Mouse (Mus musculus) heart, embryonic 16.5 days (tissue): Measurements from ENCODE around the gene Smg9. TPM values are rescaled to one million over a fixed set of nuclear protein-coding genes. Genes with fewer than 3 reads are reported as not detected.

Source experiments
- ATAC-seq: fragments of 200-750 bp; cut with Nextera tagmentation; replicated peaks from 2 replicates; pipeline ENCODE4 v1.8.0; 2017; ENCODE audit warnings: moderate number of reproducible peaks; ENCODE audit not compliant: insufficient read depth, low FRiP score; ENCODE audit errors: extremely low read depth
- H3K27ac ChIP-seq: fragments of 300-500 bp; sonication (generic); 2 replicates; pipeline ENCODE4 v1.5.1; 2014; ENCODE audit warnings: mild to moderate bottlenecking, low read length, control low read depth, moderate library complexity
- H3K27me3 ChIP-seq: fragments of 300-500 bp; sonication (generic); 2 replicates; pipeline ENCODE4 v1.6.1; 2014; ENCODE audit warnings: low read length, mixed read lengths; ENCODE audit not compliant: control insufficient read depth, insufficient read depth
- H3K36me3 ChIP-seq: fragments of 300-500 bp; sonication (generic); 2 replicates; pipeline ENCODE4 v1.6.1; 2014; ENCODE audit not compliant: control insufficient read depth, insufficient read depth
- H3K4me1 ChIP-seq: fragments of 300-500 bp; sonication (generic); 2 replicates; pipeline ENCODE4 v1.6.1; 2014; ENCODE audit warnings: low read length, mixed read lengths; ENCODE audit not compliant: control insufficient read depth, insufficient read depth
- H3K4me2 ChIP-seq: fragments of 300-500 bp; sonication (generic); 2 replicates; pipeline ENCODE4 v1.6.1; 2014; ENCODE audit warnings: low read depth, mild to moderate bottlenecking, control low read depth, low read length
- H3K4me3 ChIP-seq: fragments of 300-500 bp; sonication (generic); 2 replicates; pipeline ENCODE4 v1.5.1; 2014; ENCODE audit warnings: mild to moderate bottlenecking, control low read depth, low read length
- H3K9ac ChIP-seq: fragments of 300-500 bp; sonication (generic); 2 replicates; pipeline ENCODE4 v1.6.1; 2014; ENCODE audit warnings: low read length, control low read depth
- H3K9me3 ChIP-seq: fragments of 300-500 bp; sonication (generic); replicated peaks from 2 replicates; pipeline ENCODE4 v1.6.1; 2016; ENCODE audit warnings: low read length; ENCODE audit not compliant: control insufficient read depth
- WGBS: fragments of 180-500 bp; shearing (Covaris S2); extraction: QIAGEN DNeasy Blood & Tissue Kit; methylation state at CpG from one replicate; pipeline ENCODE4 v1.1.7; 2014; 5-methylcytosine and 5-hydroxymethylcytosine counted together
- polyA plus RNA-seq: library from polyadenylated mRNA; unstranded; fragments of >200 nt; fragmentation: Nextera tagmentation; extraction: Ambion mirVana; gene quantifications from 2 replicates; pipeline ENCODE4 v1.2.1, GENCODE M21; 2015

The Smg9 gene
- polyA plus RNA-seq, 1 experiment from 2014 or later = 20.5 TPM

DNA sequence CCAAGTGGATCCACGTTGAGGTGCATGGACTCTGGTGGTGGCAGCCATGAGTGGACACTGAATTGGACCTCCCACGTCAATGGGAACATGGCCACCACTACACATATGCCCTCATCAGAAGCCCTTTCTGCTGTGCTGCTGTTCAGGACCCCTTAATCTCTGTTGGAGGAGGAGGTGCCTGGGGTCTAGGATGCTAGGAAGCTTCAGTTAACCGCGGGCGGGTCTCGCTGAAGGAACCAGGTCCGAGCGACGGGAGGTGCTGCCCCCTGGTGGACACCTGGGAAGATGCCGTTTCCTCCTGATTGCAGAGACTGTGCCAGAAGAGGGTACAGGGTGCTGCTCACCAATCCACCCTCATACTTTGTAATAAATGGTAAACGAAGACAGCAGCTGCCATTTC is 14.6 kb upstream of the Smg9 start:
- Histone ChIP-seq H3K36me3 (no peaks in the 10 kb centered on the region), H3K27ac (no peak overlapping the region), H3K9ac (no peak overlapping the region), H3K4me3 (no peak overlapping the region), H3K4me2 (no peak overlapping the region), H3K4me1 (no peaks in the 10 kb centered on the region), H3K9me3 (no peaks in the 10 kb centered on the region), H3K27me3 (peaks cover 4% of the 10 kb centered on the region; the same call in 1 of the 2 replicates)
- ATAC-seq = no peak
- WGBS = 8% methylated on average over 11 of the region's 11 CpGs

DNA sequence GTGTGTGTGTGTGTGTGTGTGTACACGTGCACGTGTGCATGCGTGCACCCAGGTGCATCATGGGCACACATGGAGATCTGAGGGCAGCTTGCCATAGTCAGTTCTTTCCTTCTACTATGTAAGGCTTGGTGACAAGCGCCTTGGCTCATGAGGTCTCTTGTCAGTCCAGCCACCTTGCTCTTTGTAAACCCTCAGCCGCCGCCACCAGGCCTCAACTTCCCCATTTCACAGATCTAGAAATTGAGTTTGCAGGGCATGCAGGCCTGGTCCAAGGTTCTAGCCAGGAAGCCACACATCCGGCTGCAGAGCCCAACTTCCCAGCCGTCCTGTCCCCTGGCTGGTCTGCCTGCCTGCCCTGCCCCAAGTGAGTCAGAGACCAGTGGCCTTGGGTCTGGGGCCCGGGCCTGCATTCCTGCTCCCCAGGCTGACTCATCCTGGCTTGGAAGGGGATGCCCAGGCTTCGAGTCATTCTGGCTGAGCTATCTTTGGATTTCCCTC is 12.3 kb upstream of the Smg9 start:
- no peak overlapping the region for H3K9ac ChIP-seq
- H3K4me3 ChIP-seq = no peak overlapping the region
- no peak for ATAC-seq
- H3K27me3 ChIP-seq = peaks cover 4% of the 10 kb centered on the region; the same call in 1 of the 2 replicates
- 63% methylated on average over 10 of the region's 10 CpGs for WGBS
- H3K4me2 ChIP-seq = no peak overlapping the region
- no peak overlapping the region for H3K27ac ChIP-seq
- H3K9me3 ChIP-seq = no peaks in the 10 kb centered on the region
- H3K36me3 ChIP-seq = no peaks in the 10 kb centered on the region
- H3K4me1 ChIP-seq = no peaks in the 10 kb centered on the region

DNA sequence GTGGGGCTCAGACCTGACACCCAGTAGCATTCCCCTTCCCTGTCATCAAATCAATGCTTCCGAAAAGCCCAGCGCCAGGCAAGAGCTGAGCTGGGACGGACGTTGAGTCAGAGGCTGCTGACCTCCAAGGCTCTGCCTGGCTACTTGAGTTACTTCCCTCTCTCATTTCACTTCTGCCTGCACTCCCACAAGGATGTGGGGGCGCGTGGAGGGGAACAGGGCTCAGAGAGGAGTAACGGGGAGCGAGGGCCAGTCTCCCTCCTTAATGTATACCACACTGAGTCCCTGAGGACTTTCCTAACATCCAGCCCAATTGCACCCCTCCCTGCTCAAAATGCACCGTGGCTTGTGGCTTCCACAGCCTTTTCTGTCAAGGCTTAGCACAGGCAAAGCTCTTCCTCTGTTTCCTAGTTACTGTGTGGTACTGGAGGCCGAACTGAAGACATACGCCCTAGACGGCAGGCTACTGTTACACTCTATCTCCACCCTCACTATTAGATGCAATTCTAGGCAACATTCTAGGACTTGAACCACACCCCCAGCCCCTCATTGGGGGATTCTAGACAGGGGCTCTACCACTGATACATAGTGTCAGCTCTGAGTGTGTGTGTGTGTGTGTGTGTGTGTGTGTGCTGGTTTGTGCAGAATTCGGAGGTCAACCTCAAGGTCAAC is 9.8 kb upstream of the Smg9 start:
- Histone ChIP-seq H3K9ac (no peak overlapping the region), H3K27ac (no peak overlapping the region), H3K9me3 (no peaks in the 10 kb centered on the region), H3K4me3 (no peak overlapping the region), H3K27me3 (peaks cover under 1% of the 10 kb centered on the region; the same call in 1 of the 2 replicates), H3K4me1 (no peaks in the 10 kb centered on the region), H3K36me3 (no peaks in the 10 kb centered on the region), H3K4me2 (no peak overlapping the region)
- no peak for ATAC-seq
- 47% methylated on average over 13 of the region's 13 CpGs for WGBS

DNA sequence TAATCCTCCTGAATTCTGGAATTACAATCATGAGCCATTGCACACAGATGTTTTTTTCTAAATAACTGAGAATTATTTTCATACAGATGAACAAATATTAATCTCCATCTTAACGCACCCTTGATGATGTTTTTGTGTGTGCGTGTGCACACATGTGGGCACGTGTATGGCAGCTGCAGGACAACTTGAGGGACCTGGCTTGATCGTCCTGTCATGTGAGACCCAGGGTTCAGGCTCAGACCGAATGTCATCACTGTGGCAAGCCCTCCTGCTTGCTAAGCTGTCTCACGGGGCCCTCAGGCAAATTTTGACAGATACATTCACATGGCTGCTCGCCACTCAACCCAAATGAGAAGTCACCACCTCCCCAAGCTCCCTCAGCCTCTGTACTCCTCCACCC is 8.9 kb upstream of the Smg9 start:
- Histone ChIP-seq H3K27ac (no peak overlapping the region), H3K27me3 (no peaks in the 10 kb centered on the region), H3K36me3 (no peaks in the 10 kb centered on the region), H3K9me3 (no peaks in the 10 kb centered on the region), H3K4me2 (no peak overlapping the region), H3K9ac (no peak overlapping the region), H3K4me3 (no peak overlapping the region), H3K4me1 (no peaks in the 10 kb centered on the region)
- 67% methylated on average over 7 of the region's 7 CpGs for WGBS
- ATAC-seq = no peak

DNA sequence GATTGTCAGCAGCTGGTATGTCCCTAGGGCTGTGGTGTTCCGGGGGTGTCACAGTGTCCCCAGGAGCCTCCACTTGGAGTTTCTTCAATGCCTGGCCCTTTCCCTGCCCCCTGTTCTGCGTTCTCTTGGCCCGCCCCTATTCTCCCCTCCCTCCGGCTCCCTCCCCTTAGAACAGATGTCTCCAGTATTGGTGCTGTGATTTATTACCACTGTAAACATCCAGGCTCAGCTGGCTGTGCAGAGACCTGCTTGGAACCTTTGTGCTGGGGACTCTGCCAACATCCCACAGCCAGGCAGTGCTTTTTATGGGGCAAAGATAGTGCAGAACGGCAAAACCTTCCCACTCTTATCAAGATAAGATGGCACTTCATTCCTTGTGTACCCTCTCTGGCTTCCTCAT is 8.3 kb upstream of the Smg9 start:
- 39% methylated on average over 5 of the region's 5 CpGs for WGBS
- H3K4me2 ChIP-seq = no peak overlapping the region
- H3K27me3 ChIP-seq = no peaks in the 10 kb centered on the region
- no peak overlapping the region for H3K27ac ChIP-seq
- no peaks in the 10 kb centered on the region for H3K4me1 ChIP-seq
- H3K4me3 ChIP-seq = no peak overlapping the region
- no peaks in the 10 kb centered on the region for H3K9me3 ChIP-seq
- H3K36me3 ChIP-seq = no peaks in the 10 kb centered on the region
- ATAC-seq = no peak
- H3K9ac ChIP-seq = no peak overlapping the region

DNA sequence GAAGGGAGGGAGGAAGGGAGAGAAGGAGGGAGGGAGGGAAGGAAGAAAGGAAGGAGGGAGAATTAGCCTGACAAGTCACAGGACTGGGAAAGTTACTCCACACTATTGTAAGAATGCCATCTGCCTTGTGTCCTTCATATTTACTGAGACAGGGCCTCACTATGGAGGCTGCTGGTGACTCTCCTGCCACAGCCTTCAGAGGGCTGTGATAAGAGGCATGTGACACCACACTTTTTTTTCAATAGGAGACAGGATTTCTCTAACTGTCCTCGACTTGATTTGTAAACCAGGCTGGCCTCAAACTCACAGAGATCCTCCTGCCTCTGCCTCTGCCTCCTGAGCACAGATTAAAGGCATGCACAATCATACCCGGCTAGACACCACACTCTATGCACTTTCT is 7.7 kb upstream of the Smg9 start:
- H3K36me3 ChIP-seq = no peaks in the 10 kb centered on the region
- H3K9ac ChIP-seq = no peak overlapping the region
- H3K4me2 ChIP-seq = no peak overlapping the region
- no peaks in the 10 kb centered on the region for H3K4me1 ChIP-seq
- H3K27me3 ChIP-seq = no peaks in the 10 kb centered on the region
- H3K9me3 ChIP-seq = no peaks in the 10 kb centered on the region
- H3K4me3 ChIP-seq = no peak overlapping the region
- 62% methylated on average over 2 of the region's 2 CpGs for WGBS
- no peak for ATAC-seq
- H3K27ac ChIP-seq = no peak overlapping the region

DNA sequence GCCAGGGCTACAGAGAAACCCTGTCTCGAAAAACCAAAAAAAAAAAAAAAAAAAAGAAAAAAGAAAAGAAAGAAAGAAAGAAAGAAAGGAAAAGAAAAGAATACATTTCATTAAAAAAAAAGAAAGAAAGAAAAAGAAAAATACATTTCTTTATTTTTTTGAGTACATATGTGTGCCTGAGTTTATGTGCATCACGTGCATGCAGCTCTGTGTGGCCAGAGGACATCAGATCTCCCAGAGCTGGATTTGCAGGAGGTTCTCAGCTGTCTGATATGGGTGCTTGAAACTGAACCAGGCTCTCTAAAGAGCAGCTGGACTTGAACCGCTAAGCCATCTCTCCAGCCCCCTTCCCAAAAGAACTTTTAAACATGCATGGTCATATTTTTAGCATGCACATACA is 5.4 kb upstream of the Smg9 start:
- Histone ChIP-seq H3K4me1 (no peaks in the 10 kb centered on the region; the same call in 1 of the 2 replicates), H3K4me3 (no peak overlapping the region), H3K9me3 (no peaks in the 10 kb centered on the region), H3K36me3 (no peaks in the 10 kb centered on the region), H3K9ac (no peak overlapping the region), H3K27ac (no peak overlapping the region), H3K4me2 (no peak overlapping the region), H3K27me3 (no peaks in the 10 kb centered on the region)
- 74% methylated on average over 3 of the region's 3 CpGs for WGBS
- no peak for ATAC-seq

DNA sequence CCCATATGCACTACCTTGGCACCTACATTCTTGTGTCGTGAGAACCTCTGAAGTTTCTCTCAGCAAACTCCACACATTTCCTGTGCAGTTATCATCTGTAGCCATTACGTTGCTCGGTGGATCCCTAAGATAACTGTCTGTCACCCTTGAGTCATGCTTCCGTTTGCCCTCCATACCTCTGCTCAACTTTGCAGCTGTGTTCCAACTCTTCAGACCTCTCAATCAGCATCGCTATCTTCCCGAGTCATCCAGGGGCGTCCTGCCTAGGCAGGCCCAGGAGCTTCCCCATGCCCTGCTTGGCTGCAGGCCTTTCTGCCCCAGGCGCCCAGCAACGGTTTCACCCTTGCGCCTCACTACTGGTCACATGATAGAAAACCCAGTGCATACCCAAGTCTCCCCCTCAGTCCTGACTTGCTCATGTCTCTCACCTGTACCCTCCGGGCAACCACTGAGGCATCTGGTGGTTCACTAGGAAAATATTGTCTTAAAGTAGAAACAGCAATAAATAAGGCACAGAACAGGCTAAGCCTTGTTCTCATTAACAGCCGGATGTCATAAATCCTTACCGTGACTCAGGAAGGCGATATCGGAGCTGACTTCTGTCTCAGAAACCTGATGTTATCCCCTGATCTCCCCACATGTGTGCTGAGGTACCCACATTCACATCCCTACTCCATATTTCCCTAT is 4.8 kb upstream of the Smg9 start:
- 63% methylated on average over 15 of the region's 15 CpGs for WGBS
- no peaks in the 10 kb centered on the region for H3K27me3 ChIP-seq

DNA sequence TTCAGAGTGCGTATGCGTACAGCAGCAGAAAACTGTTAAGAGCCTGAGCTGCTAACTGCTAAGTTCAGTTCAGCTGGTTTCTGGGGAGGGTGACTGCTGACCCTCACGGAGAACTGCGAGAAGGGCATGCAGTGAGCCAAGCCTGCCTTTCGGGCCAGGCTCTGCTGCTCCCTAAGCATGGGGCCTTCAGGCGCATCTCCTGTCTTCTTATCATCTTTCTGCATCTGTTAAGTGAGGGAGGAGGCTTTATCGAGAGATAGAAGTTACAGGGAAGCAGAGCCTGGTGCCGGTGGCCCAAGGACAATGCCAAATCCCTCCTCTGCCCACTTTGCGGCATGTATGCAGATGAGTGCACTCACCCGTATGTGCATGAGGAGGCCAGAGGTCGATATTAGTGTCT is 2.6 kb upstream of the Smg9 start:
- no peaks in the 10 kb centered on the region for H3K36me3 ChIP-seq
- 64% methylated on average over 11 of the region's 11 CpGs for WGBS
- no peak overlapping the region for H3K9ac ChIP-seq
- H3K27ac ChIP-seq = no peak overlapping the region
- no peaks in the 10 kb centered on the region; the same call in 1 of the 2 replicates for H3K4me1 ChIP-seq
- no peak for ATAC-seq
- H3K27me3 ChIP-seq = no peaks in the 10 kb centered on the region
- no peak overlapping the region for H3K4me2 ChIP-seq
- H3K9me3 ChIP-seq = no peaks in the 10 kb centered on the region
- no peak overlapping the region for H3K4me3 ChIP-seq

More for the DNA sequence above, 4.8 kb upstream of the Smg9 start:
- Histone ChIP-seq H3K4me3 (no peak overlapping the region), H3K4me1 (no peaks in the 10 kb centered on the region; the same call in 1 of the 2 replicates), H3K9me3 (no peaks in the 10 kb centered on the region), H3K27ac (no peak overlapping the region; the same call in 1 of the 2 replicates), H3K9ac (no peak overlapping the region), H3K4me2 (no peak overlapping the region), H3K36me3 (no peaks in the 10 kb centered on the region)
- no peak for ATAC-seq
